Mouse (Mus musculus) ES-E14 (cell line): ENCODE data around the gene Pdia3. TPM values are rescaled to one million over a fixed set of nuclear protein-coding genes. Genes with fewer than 3 reads are reported as not detected.

Experiments used
- DNase-seq: peaks from one replicate; pipeline ENCODE4 v3.0.0-alpha.2; 2013; ENCODE audit warnings: low read depth, low spot score
- H3K27ac ChIP-seq: 2 replicates; pipeline ENCODE4 v1.5.1; 2012; ENCODE audit warnings: low read depth, mild to moderate bottlenecking, low read length, moderate library complexity, mixed read lengths; ENCODE audit not compliant: poor library complexity, insufficient read depth, severe bottlenecking
- H3K36me3 ChIP-seq: 2 replicates; pipeline ENCODE4 v1.6.1; 2012; ENCODE audit warnings: mild to moderate bottlenecking, low read length, moderate library complexity, mixed read lengths; ENCODE audit not compliant: control insufficient read depth, poor library complexity, insufficient read depth, severe bottlenecking
- H3K4me1 ChIP-seq, 2 experiments: fragments of 150-350 bp in 1 of 2; sonication (generic) in 1 of 2; 2 replicates each; pipeline ENCODE4 v1.6.1; 2012; ENCODE audit warnings: low read length in 2 of 2, mild to moderate bottlenecking in 1 of 2, mixed read lengths in 1 of 2; ENCODE audit not compliant: control insufficient read depth in 2 of 2, insufficient read depth in 2 of 2, poor library complexity in 1 of 2
- H3K4me3 ChIP-seq, 2 experiments: fragments of 150-350 bp in 1 of 2; sonication (generic) in 1 of 2; 2 replicates each; pipeline ENCODE4 v1.5.1; 2012; ENCODE audit warnings: low read length in 2 of 2, low read depth in 1 of 2, mild to moderate bottlenecking in 1 of 2, mixed read lengths in 1 of 2; ENCODE audit not compliant: insufficient read depth in 1 of 2, poor library complexity in 1 of 2, severe bottlenecking in 1 of 2
- H3K9ac ChIP-seq: 2 replicates; pipeline ENCODE4 v1.6.1; 2012; ENCODE audit warnings: low read depth, mild to moderate bottlenecking, low read length, mixed read lengths; ENCODE audit not compliant: poor library complexity, insufficient read depth, severe bottlenecking
- H3K9me3 ChIP-seq: fragments of 150-350 bp; sonication (generic); 2 replicates; pipeline ENCODE4 v1.6.1; 2012; ENCODE audit warnings: low read depth, mild to moderate bottlenecking, low read length; ENCODE audit not compliant: control insufficient read depth, insufficient read depth
- CHD2 ChIP-seq: IDR thresholded peaks from 2 replicates; pipeline ENCODE4 v1.6.1; 2014; ENCODE audit warnings: mild to moderate bottlenecking, low read depth, low read length, inconsistent platforms
- HCFC1 ChIP-seq: IDR thresholded peaks from 2 replicates; pipeline ENCODE4 v1.6.1; 2012; ENCODE audit warnings: low read length, inconsistent platforms, borderline replicate concordance; ENCODE audit not compliant: insufficient read depth
- MAFK ChIP-seq: IDR thresholded peaks from 2 replicates; pipeline ENCODE4 v1.6.1; 2014; ENCODE audit warnings: mild to moderate bottlenecking, low read depth, low read length, inconsistent platforms; ENCODE audit not compliant: insufficient read depth
- ZC3H11A ChIP-seq: IDR thresholded peaks from 2 replicates; pipeline ENCODE4 v1.6.1; 2012; ENCODE audit warnings: low read depth, mild to moderate bottlenecking, inconsistent platforms, low read length, borderline replicate concordance
- ZNF384 ChIP-seq: IDR thresholded peaks from 2 replicates; pipeline ENCODE4 v1.6.1; 2012; ENCODE audit warnings: low read depth, low read length, inconsistent platforms
- in situ Hi-C, 2 experiments: fragments of 600-800 bp; cut with MboI; formaldehyde crosslinking; loops; one replicate each; pipeline ENCODE4 v1.15.1; 2025; ENCODE audit warnings: low sequenced_read_pairs in 2 of 2, inconsistent platforms in 1 of 2; ENCODE audit not compliant: unreplicated experiment in 2 of 2
- total RNA-seq: library from RNA; depleted of rRNA; stranded (reverse); fragments of 300-350 nt; gene quantifications from 2 replicates; pipeline ENCODE4 v1.2.3, GENCODE M21; 2012; rRNA removed

Gene Pdia3
- total RNA-seq = 209 and 251 TPM in 2 replicates

DNA sequence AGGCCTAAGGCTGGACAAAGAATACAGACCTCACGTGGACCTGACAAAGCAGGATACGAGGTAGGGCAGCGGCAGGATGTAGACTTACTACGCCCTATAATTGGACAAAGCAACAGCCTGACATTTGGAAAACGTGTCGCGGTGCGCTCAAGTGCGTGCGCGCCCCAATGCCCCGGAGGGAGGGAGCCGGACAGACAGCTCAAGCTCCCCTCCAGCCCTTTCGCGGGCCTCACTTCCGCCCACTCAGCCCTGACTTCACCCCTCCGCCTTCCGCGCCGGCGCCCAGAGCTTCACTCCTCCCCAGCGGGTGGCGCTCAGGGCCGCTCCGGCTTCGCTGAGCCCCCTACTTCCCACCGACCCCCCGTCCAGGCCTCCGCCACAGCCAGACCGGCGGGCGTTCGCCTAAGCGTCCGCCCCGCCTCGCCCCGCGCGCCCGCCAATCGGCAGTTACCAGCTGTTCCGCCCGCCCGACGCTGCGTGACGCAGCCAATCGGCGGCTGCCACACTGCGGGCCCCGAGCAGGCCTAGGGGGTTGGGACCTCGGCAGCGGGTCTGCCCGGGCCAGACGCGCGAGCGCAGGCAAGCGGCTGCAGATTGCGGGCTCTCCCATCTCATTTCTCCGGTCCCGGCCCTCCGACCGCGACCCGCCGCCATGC is at the start of gene Pdia3, which contains the start of gene Catsper2:
TSS of gene Pdia3 (plus strand) at position 389 of the 656 bp plus-strand sequence.
TSS of gene Catsper2 (minus strand) at position 406 of the 656 bp plus-strand sequence.
- in situ Hi-C loops = no loop called here

DNA sequence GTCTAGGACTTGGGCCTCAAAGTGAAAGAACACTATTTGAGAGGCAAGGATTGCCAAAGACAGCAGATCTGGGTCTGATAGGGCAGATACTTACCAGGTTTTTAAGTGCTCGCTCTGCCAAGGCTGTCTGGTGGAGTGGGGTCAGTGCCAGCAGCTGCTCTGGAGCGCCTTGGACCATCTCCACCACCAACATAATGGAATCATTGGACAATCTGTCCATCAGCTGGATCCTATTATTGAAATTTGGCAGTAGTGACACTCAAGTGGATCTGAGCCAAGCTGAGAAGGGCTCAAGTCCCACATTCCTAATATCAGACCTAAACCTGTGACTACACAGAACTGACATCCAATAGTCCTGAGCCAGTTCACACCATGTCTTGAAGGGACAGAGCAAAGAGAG is 44.7 kb upstream of the Pdia3 start:
- TF ChIP-seq HCFC1 = no peak
- no peak for TF ChIP-seq MAFK
- no peak for TF ChIP-seq CHD2
- no peak for TF ChIP-seq ZC3H11A
- Histone ChIP-seq H3K27ac (no peak overlapping the region), H3K4me3 (no peak overlapping the region), H3K9me3 (no peaks in the 10 kb centered on the region), H3K36me3 (no peaks in the 10 kb centered on the region), H3K9ac (no peak overlapping the region), H3K4me1 (peaks cover 0 to 7% of the 10 kb centered on the region in 2 experiments; a peak in 1 of 4 replicates)
- in situ Hi-C loops = no loop called here
- DNase-seq = no peak

More for the DNA sequence above, at the start of gene Pdia3, which contains the start of gene Catsper2:
- Histone ChIP-seq H3K4me1 (peaks cover 3 to 6% of the 10 kb centered on the region in 2 experiments; a peak in 3 of 4 replicates), H3K36me3 (peaks cover 5% of the 10 kb centered on the region), H3K27ac (peak within 1 kb of the TSS; percentile 94), H3K9me3 (no peaks in the 10 kb centered on the region), H3K4me3 (peak within 1 kb of the TSS; percentile 90 to 99), H3K9ac (peak within 1 kb of the TSS; percentile 99)
- peak; percentile 86 for DNase-seq
- TF ChIP-seq ZC3H11A (no peak), MAFK (no peak), ZNF384 (no peak), CHD2 (no peak), HCFC1 (peak; percentile 41)

DNA sequence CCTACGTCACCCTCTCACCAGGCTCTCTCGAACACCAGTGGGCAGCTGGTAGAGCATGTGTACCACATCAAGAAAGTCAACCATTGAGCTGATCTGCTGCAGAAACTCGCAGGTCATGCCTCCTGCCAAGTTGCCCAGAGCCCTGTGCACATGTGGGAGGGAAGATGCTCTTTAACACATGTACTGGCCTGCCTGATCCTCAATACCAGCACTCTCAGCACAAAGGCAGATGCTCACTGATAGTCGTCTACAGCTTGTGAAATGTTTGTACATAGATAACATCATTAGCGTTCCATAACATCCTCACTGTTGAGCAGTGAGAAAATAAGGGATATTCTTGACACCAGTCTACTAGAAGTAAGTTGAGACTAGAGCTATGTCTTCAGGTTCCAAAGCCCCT is 42.7 kb upstream of the Pdia3 start:
- H3K9ac ChIP-seq = no peak overlapping the region
- no peak for DNase-seq

DNA sequence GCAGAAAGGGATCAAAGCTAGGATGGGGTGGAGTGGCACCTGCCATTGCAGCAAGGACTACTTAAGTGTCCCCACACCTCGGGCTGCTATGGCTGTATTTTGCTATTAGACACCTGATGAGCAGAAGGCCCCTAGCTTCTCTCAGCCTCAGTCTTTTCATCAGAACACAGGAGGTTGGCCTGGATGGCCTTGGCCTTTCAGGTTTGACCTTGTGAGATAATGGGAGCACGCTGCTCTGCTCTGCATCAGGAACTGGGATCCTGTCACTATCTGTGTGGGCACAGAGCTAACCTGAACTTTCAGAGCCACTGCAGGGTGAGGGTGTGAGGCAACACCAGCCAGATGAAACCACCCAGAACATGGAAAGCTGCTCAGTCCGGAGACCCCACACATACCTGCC is 41.3 kb upstream of the Pdia3 start:
- Histone ChIP-seq H3K36me3 (no peaks in the 10 kb centered on the region), H3K4me1 (peaks cover 0 to 5% of the 10 kb centered on the region in 2 experiments; a peak in 1 of 4 replicates), H3K27ac (no peak overlapping the region), H3K4me3 (no peak overlapping the region), H3K9ac (no peak overlapping the region), H3K9me3 (no peaks in the 10 kb centered on the region)
- TF ChIP-seq ZC3H11A (no peak), HCFC1 (no peak), MAFK (no peak), ZNF384 (no peak), CHD2 (no peak)
- no peak for DNase-seq
- in situ Hi-C loops = no loop called here

More for the DNA sequence above, 42.7 kb upstream of the Pdia3 start:
- Histone ChIP-seq H3K4me1 (peaks cover 0 to 7% of the 10 kb centered on the region in 2 experiments; a peak in 1 of 4 replicates), H3K4me3 (no peak overlapping the region), H3K27ac (no peak overlapping the region), H3K36me3 (no peaks in the 10 kb centered on the region), H3K9me3 (no peaks in the 10 kb centered on the region)
- TF ChIP-seq MAFK (no peak), ZNF384 (no peak), HCFC1 (no peak), CHD2 (no peak), ZC3H11A (no peak)
- in situ Hi-C loops = no loop called here
